In genomic region chr10:80288657-80289056, GRCm38 (mm10) we compare ENCODE assay signal across 17 mouse cellular contexts. TPM values are rescaled to one million over a fixed set of nuclear protein-coding genes. Genes with fewer than 3 reads are reported as not detected.
DNase-seq lines count a peak whose midpoint lies in the region; ATAC-seq and TF ChIP-seq lines count a peak whose summit lies in the region.
"Had no signal": no experiment of that assay in that cellular context is flagged by ENCODE, and none has a peak within 500 bp of the region (broad histone marks: within the 10 kb centered on the region; RNA-seq: fewer than 3 reads in every experiment).

No protein-coding gene starts in this region.

- H3K4me2 ChIP-seq in hindbrain, postnatal 0 days (ENCODE audit: low read depth, low read length): no peak overlapping the region
- H3K4me2 ChIP-seq in hindbrain, embryonic 12.5 days (replicated peaks): no peak overlapping the region
- no peak overlapping the region for H3K4me2 ChIP-seq in lung, embryonic 14.5 days
- no peak overlapping the region for H3K4me2 ChIP-seq in myocyte (ENCODE audit: low read depth)
- H3K4me2 ChIP-seq: embryonic facial prominence, embryonic 13.5 days; hindbrain, embryonic 15.5 days; midbrain, embryonic 12.5 days had no signal

- no peak overlapping the region for H3K4me3 ChIP-seq in hindbrain, postnatal 0 days (ENCODE audit: low read length)
- H3K4me3 ChIP-seq in hindbrain, embryonic 12.5 days: no peak overlapping the region
- no peak overlapping the region for H3K4me3 ChIP-seq in lung, embryonic 14.5 days (ENCODE audit: low read depth, low read length)
- H3K4me3 ChIP-seq in myocyte: no peak overlapping the region
- H3K4me3 ChIP-seq: embryonic facial prominence, embryonic 13.5 days; forebrain, embryonic 10.5 days; hindbrain, embryonic 15.5 days; midbrain, embryonic 12.5 days had no signal

- H3K79me2 ChIP-seq in myocyte (ENCODE audit: control insufficient read depth, insufficient read depth): peaks cover 13% of the 10 kb centered on the region

- H3K36me3 ChIP-seq in hindbrain, postnatal 0 days (ENCODE audit: insufficient read depth, low read length): peaks cover 21% of the 10 kb centered on the region
- peaks cover 59% of the 10 kb centered on the region for H3K36me3 ChIP-seq in hindbrain, embryonic 12.5 days
- H3K36me3 ChIP-seq in lung, embryonic 14.5 days (ENCODE audit: insufficient read depth): peaks cover 63% of the 10 kb centered on the region
- peaks cover 14% of the 10 kb centered on the region for H3K36me3 ChIP-seq in myocyte (ENCODE audit: control insufficient read depth, insufficient read depth)

- no peak for DNase-seq in hindbrain, postnatal 0 days (ENCODE audit: low spot score)
- no peak for DNase-seq in lung, embryonic 14.5 days
- no peak for DNase-seq in lung, postnatal 10 days
- peak; percentile 50 for DNase-seq in ES-CJ7 (ENCODE audit: low read depth, low spot score)
- DNase-seq in ovary, postnatal 14 days (ENCODE audit: low spot score): no peak
- DNase-seq: cerebellum, adult 18-20 months; kidney, adult 9 months; lung, postnatal 14 days; right cerebral cortex, postnatal 25 days; thymus, adult 2 months had no signal

- no peak overlapping the region for H3ac ChIP-seq in myocyte (ENCODE audit: control insufficient read depth, insufficient read length)

- H3K27me3 ChIP-seq in hindbrain, postnatal 0 days (ENCODE audit: insufficient read depth, low read length): no peaks in the 10 kb centered on the region
- H3K27me3 ChIP-seq in hindbrain, embryonic 12.5 days: no peaks in the 10 kb centered on the region
- no peaks in the 10 kb centered on the region for H3K27me3 ChIP-seq in lung, embryonic 14.5 days (ENCODE audit: insufficient read depth, low read length)
- no peaks in the 10 kb centered on the region for H3K27me3 ChIP-seq in myocyte (ENCODE audit: control insufficient read depth, insufficient read depth, insufficient read length)
- H3K27me3 ChIP-seq: embryonic facial prominence, embryonic 13.5 days; hindbrain, embryonic 15.5 days; midbrain, embryonic 12.5 days had no signal

- no peak overlapping the region for H3K27ac ChIP-seq in hindbrain, postnatal 0 days
- no peak overlapping the region for H3K27ac ChIP-seq in hindbrain, embryonic 12.5 days
- no peak overlapping the region for H3K27ac ChIP-seq in lung, embryonic 14.5 days (ENCODE audit: low read depth)
- H3K27ac ChIP-seq: embryonic facial prominence, embryonic 13.5 days; forebrain, embryonic 10.5 days; hindbrain, embryonic 15.5 days; midbrain, embryonic 12.5 days had no signal

- 59% methylated on average over 8 of the region's 8 CpGs for WGBS in hindbrain, postnatal 0 days
- WGBS in hindbrain, embryonic 12.5 days: 77% methylated on average over 8 of the region's 8 CpGs
- WGBS in lung, embryonic 14.5 days: 62% methylated on average over 8 of the region's 8 CpGs

- no peaks in the 10 kb centered on the region for H3K9me3 ChIP-seq in hindbrain, postnatal 0 days (ENCODE audit: low read length)
- H3K9me3 ChIP-seq in hindbrain, embryonic 12.5 days (replicated peaks): no peaks in the 10 kb centered on the region
- no peaks in the 10 kb centered on the region for H3K9me3 ChIP-seq in lung, embryonic 14.5 days (ENCODE audit: low read depth, low read length)
- H3K9me3 ChIP-seq: embryonic facial prominence, embryonic 13.5 days; forebrain, embryonic 10.5 days; hindbrain, embryonic 15.5 days; midbrain, embryonic 12.5 days had no signal

- no peak for ATAC-seq in hindbrain, postnatal 0 days
- ATAC-seq in hindbrain, embryonic 12.5 days (ENCODE audit: low FRiP score): no peak
- no peak for ATAC-seq in lung, embryonic 14.5 days (ENCODE audit: insufficient read depth)
- ATAC-seq in megakaryocyte progenitor cell, adult 5-6 weeks (replicated peaks; ENCODE audit: poor library complexity): no peak

- H3K4me1 ChIP-seq in hindbrain, postnatal 0 days (ENCODE audit: insufficient read depth, low read length): 0 out of 2 replicates have a peak, but pooled peaks cover 3% of the 10 kb centered on the region
- peaks cover 9% of the 10 kb centered on the region for H3K4me1 ChIP-seq in hindbrain, embryonic 12.5 days
- H3K4me1 ChIP-seq in lung, embryonic 14.5 days (ENCODE audit: insufficient read depth): no peaks in the 10 kb centered on the region

- H3K9ac ChIP-seq in hindbrain, postnatal 0 days (replicated peaks; ENCODE audit: low read length): no peak overlapping the region
- H3K9ac ChIP-seq in hindbrain, embryonic 12.5 days: no peak overlapping the region
- H3K9ac ChIP-seq in lung, embryonic 14.5 days: no peak overlapping the region
- H3K9ac ChIP-seq: embryonic facial prominence, embryonic 13.5 days; hindbrain, embryonic 15.5 days; midbrain, embryonic 12.5 days had no signal

- no peak for TF ChIP-seq POLR2A in myocyte (IDR thresholded peaks at IDR 0.05; ENCODE audit: insufficient read length, low read depth)

- peak; percentile 47 for TF ChIP-seq CTCF in hindbrain, postnatal 0 days (IDR thresholded peaks at IDR 0.05; ENCODE audit: low read depth)
- peak; percentile 13; the same call in 1 of the 2 replicates for TF ChIP-seq CTCF in lung, embryonic 14.5 days (IDR thresholded peaks at IDR 0.05; ENCODE audit: low read depth)

TF ChIP-seq in myocyte, 11 proteins besides CTCF, POLR2A, EP300 and RAD21:
- TF ChIP-seq POLR2AphosphoS2 (IDR thresholded peaks at IDR 0.05; ENCODE audit: insufficient read length, low read depth): peak; percentile 44
- no peak for TF ChIP-seq REST (IDR thresholded peaks at IDR 0.05; ENCODE audit: insufficient read depth, insufficient read length)

RNA-seq across cellular contexts. Expression of gene Rps15, which starts 3.6 kb away (rescaled TPM):
- total RNA-seq in hindbrain, postnatal 0 days (2014; rRNA removed): 1,031 and 1,483 TPM in 2 replicates
- 676 and 682 TPM in 2 replicates for polyA plus RNA-seq in hindbrain, postnatal 0 days (2015; fragmentation: Nextera tagmentation; extraction: Ambion mirVana)
- 530 and 668 TPM in 2 replicates for polyA plus RNA-seq in hindbrain, embryonic 12.5 days (2016; fragmentation: Nextera tagmentation; extraction: Ambion mirVana)
- 1,192 and 1,202 TPM in 2 replicates for polyA plus RNA-seq in lung, embryonic 14.5 days (2014; fragmentation: Nextera tagmentation; extraction: Ambion mirVana)
- 4,761 TPM for polyA plus RNA-seq in myocyte (2012; fragmentation: generic; extraction: Trizol)
- total RNA-seq in megakaryocyte progenitor cell, adult 5-6 weeks (2015): 2,196 and 2,314 TPM in 2 replicates
- 2,623 and 2,987 TPM in 2 replicates for total RNA-seq in megakaryocyte progenitor cell, adult 5-6 weeks (2017)

RNA-seq across cellular contexts. Expression of gene Apc2, which starts 7.1 kb away (rescaled TPM):
- total RNA-seq in hindbrain, postnatal 0 days (2014; rRNA removed): 358 and 374 TPM in 2 replicates
- 81.3 and 97.6 TPM in 2 replicates for polyA plus RNA-seq in hindbrain, postnatal 0 days (2015; fragmentation: Nextera tagmentation; extraction: Ambion mirVana)
- polyA plus RNA-seq in hindbrain, embryonic 12.5 days (2016; fragmentation: Nextera tagmentation; extraction: Ambion mirVana): 170 and 191 TPM in 2 replicates
- 0.62 and 0.96 TPM in 2 replicates for polyA plus RNA-seq in lung, embryonic 14.5 days (2014; fragmentation: Nextera tagmentation; extraction: Ambion mirVana)
- 0.24 TPM for polyA plus RNA-seq in myocyte (2012; fragmentation: generic; extraction: Trizol)
- not detected in 2 replicates for total RNA-seq in megakaryocyte progenitor cell, adult 5-6 weeks (2015)
- 0.03 TPM in 1 of 2 replicates, not detected in the other for total RNA-seq in megakaryocyte progenitor cell, adult 5-6 weeks (2017)

RNA-seq across cellular contexts. Expression of gene Dazap1, which starts 27.4 kb away (rescaled TPM):
- total RNA-seq in hindbrain, postnatal 0 days (2014; rRNA removed): 79.1 and 104 TPM in 2 replicates
- polyA plus RNA-seq in hindbrain, postnatal 0 days (2015; fragmentation: Nextera tagmentation; extraction: Ambion mirVana): 38.5 and 39.4 TPM in 2 replicates
- polyA plus RNA-seq in hindbrain, embryonic 12.5 days (2016; fragmentation: Nextera tagmentation; extraction: Ambion mirVana): 67.1 and 76.9 TPM in 2 replicates
- 44.9 and 49.3 TPM in 2 replicates for polyA plus RNA-seq in lung, embryonic 14.5 days (2014; fragmentation: Nextera tagmentation; extraction: Ambion mirVana)
- polyA plus RNA-seq in myocyte (2012; fragmentation: generic; extraction: Trizol): 123 TPM
- total RNA-seq in megakaryocyte progenitor cell, adult 5-6 weeks (2015): 55.4 and 61.6 TPM in 2 replicates
- 231 and 302 TPM in 2 replicates for total RNA-seq in megakaryocyte progenitor cell, adult 5-6 weeks (2017)

RNA-seq across cellular contexts. Expression of gene Gamt, which starts 27.8 kb away (rescaled TPM):
- total RNA-seq in hindbrain, postnatal 0 days (2014; rRNA removed): 40.9 and 44.5 TPM in 2 replicates
- polyA plus RNA-seq in hindbrain, postnatal 0 days (2015; fragmentation: Nextera tagmentation; extraction: Ambion mirVana): 32.4 and 35.9 TPM in 2 replicates
- 26.6 and 29.6 TPM in 2 replicates for polyA plus RNA-seq in hindbrain, embryonic 12.5 days (2016; fragmentation: Nextera tagmentation; extraction: Ambion mirVana)
- polyA plus RNA-seq in lung, embryonic 14.5 days (2014; fragmentation: Nextera tagmentation; extraction: Ambion mirVana): 26.8 and 29.4 TPM in 2 replicates
- polyA plus RNA-seq in myocyte (2012; fragmentation: generic; extraction: Trizol): 162 TPM
- total RNA-seq in megakaryocyte progenitor cell, adult 5-6 weeks (2015): 3.2 and 3.7 TPM in 2 replicates
- total RNA-seq in megakaryocyte progenitor cell, adult 5-6 weeks (2017): 2.5 and 7.4 TPM in 2 replicates

RNA-seq across cellular contexts. Expression of gene 2310011J03Rik, which starts 31.7 kb away (rescaled TPM):
- total RNA-seq in hindbrain, postnatal 0 days (2014; rRNA removed): 28.9 and 36.0 TPM in 2 replicates
- 35.7 and 38.4 TPM in 2 replicates for polyA plus RNA-seq in hindbrain, postnatal 0 days (2015; fragmentation: Nextera tagmentation; extraction: Ambion mirVana)
- polyA plus RNA-seq in hindbrain, embryonic 12.5 days (2016; fragmentation: Nextera tagmentation; extraction: Ambion mirVana): 38.4 and 39.7 TPM in 2 replicates
- 41.7 and 41.8 TPM in 2 replicates for polyA plus RNA-seq in lung, embryonic 14.5 days (2014; fragmentation: Nextera tagmentation; extraction: Ambion mirVana)
- 44.0 TPM for polyA plus RNA-seq in myocyte (2012; fragmentation: generic; extraction: Trizol)
- 22.9 and 24.2 TPM in 2 replicates for total RNA-seq in megakaryocyte progenitor cell, adult 5-6 weeks (2015)
- total RNA-seq in megakaryocyte progenitor cell, adult 5-6 weeks (2017): 15.7 and 16.8 TPM in 2 replicates

Comparison
In these comparisons a context has a peak if more than half of its experiments do, and no peak if none do; other contexts are left out.
1. RNA of gene Apc2, which starts 7.1 kb away (polyA plus RNA-seq): 170 to 191 TPM in hindbrain, embryonic 12.5 days and 81.3 to 97.6 TPM in hindbrain, postnatal 0 days; 0.62 to 0.96 TPM in lung, embryonic 14.5 days and 0.24 TPM in myocyte (single experiment); every median in the first group is over 10 times any median in the second.